Mouse (Mus musculus): ENCODE measurements around the gene Palm2.
A peak's percentile ranks its signal among the peaks of the same experiment; 100 is the strongest.
"Not testable (repeated sequence)": the region's sequence is repeated elsewhere in the genome, so short reads cannot be mapped to it uniquely, and the experiment has no call there.

Gene Palm2

DNA sequence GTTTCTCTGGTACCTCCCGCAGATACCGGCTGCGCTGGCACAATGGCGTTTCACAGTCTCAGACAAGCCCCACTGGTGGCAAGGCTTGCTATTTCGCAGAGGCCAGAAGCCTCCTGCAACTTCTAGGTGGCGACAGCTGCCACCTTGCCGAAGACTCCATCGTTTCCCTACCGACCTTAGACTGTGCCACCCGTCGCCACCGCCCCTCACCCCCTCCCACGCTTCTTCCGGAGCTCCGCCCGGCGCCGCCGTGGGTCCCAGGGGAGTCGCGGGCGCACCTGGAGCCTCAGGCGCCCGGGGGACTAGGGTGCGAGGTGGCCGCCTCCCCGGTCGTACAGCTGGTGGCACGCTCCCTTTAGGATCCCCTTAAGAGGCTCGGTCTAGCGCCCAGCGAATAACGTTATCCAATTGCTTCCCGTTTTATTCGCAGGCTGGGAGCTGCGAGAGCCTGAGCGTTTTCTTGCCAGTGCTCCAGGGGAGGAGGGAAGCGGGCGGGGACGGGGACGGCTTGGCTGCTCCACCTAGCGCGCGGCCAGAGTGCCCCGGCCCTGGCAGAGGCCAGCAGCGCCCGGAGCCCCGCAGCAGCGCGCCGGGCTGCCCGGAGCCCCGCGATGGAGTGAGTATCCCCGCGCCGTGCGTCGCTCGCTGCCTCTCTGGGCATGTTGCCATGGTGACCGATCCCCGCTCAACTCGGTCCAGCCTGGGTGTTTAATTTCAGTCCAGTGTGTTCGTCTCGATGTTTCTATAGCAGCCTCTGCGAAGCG is at the start of gene Palm2:
Gene Palm2 (plus strand): TSS at position 307 of the 764 bp plus-strand sequence.
- DNase-seq (ENCODE audit: low spot score) = peak; percentile 73

DNA sequence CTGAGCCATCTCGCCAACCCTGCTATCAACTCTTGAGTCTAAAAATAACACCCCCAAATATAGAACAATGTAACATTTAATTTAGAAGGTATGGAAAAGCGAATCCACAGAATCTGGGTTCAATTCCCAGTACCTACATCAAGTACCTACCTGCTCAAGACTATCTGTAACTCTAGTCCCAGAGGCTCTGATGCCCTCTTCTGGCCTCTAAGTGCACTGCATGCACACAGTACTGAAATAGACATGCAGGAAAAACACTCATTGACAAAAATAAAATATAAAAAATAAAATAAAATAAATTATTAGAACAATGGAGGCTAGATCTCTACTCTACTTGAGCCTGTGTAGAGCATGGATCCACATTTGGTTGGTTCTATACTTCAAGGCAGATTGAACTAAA is 49.7 kb upstream of the Palm2 start:
- no peak for DNase-seq (ENCODE audit: low spot score)

DNA sequence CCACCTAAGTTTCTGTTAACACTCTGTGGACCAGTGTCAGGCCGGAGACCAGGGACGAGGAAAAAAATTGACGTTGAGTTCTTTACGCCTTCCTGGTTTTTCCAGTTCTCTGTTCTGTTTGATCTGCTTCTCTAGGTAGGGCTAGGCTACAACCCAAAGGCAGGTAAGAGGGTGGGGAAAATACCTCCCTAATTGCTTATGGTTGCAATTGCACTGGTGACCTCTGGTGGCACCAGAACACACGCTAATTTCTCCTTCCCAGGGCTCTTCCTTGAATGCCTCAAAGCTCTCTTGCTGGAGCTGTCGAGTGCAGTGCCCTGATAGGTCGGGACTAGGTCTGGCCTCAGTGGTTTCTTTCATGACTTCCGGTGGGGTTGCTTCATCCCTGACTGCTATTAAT is 42.9 kb upstream of the Palm2 start:
- DNase-seq (ENCODE audit: low spot score) = no peak

DNA sequence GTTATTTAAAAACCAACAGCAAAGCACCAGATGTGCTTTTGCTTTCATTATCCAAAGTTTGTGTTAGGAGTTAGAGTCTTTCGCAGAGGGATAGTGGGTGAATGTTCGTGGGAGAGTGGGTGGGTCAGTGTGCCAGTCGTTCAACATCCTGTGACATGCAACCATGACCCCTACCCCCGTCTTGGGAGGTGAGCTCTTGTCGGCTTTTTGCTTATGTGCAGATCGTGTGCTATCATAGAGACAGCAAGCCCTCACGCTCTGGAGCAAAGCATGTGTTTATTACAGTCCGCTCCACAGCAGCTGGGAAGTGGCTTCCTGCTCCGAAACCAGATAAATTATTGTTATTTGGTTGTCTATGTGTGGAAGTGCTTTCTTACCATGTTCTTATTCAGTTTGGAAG is 37.6 kb upstream of the Palm2 start:
- DNase-seq (ENCODE audit: low spot score) = no peak

DNA sequence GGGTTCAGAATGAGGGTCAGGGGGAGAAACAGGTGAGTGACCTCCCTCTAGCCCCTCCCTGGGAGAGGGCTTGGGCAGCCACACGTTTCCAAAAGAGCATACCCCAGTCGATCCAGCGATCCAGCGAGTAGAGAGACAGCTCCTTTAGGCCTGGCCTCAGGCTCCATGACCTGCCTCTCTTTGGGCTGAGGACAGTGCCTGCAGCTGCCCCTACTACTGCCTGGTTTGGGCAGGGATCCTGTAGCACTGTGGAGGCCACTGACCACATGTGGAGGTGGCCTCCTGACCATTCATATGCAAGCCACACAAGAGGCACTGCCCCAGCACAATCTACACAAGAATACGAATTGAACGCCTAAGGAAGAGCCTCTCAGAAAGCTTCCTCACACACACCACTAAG is 21.7 kb upstream of the Palm2 start:
- not testable (repeated sequence) for DNase-seq (ENCODE audit: low spot score)

DNA sequence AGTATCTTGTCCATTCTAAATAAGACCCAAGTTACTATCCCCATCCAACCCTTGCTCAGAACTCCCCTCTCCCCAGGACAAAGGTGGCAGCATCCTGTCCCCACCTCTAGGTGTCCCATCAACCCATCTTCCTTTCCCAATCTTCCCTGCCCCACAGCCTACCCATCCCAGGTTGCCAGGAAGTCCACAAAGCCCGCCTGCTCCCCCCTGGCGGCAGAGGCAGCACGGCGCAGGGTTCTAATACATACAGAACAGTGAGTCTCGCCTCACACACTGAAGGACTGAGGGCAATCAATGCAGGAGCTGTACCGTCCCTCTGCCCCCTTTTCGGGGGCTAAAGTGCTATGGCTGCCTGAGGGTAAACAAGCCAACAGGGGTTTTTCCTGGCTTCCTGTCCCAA is 21.0 kb upstream of the Palm2 start:
- DNase-seq (ENCODE audit: low spot score) = no peak

DNA sequence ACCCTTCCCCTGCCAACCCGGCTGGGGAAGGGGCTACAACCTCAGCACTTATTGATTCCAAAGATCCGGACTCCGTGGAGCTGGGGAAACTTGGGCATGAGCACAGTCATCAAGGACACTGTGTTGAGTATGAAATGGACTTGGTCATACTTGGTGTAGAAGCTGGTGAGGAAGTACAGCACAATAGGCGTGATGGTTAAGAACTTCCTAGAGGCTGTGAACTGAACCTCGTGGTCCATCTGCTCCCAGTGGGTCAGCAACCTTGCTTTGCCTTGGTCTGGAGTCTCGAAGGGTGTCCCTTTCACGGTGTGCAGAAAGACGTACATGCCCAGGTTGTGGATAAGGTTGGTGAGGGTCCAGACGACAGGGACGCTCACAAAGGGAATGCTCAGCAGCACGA is 20.4 kb upstream of the Palm2 start:
- DNase-seq (ENCODE audit: low spot score) = not testable (repeated sequence)

DNA sequence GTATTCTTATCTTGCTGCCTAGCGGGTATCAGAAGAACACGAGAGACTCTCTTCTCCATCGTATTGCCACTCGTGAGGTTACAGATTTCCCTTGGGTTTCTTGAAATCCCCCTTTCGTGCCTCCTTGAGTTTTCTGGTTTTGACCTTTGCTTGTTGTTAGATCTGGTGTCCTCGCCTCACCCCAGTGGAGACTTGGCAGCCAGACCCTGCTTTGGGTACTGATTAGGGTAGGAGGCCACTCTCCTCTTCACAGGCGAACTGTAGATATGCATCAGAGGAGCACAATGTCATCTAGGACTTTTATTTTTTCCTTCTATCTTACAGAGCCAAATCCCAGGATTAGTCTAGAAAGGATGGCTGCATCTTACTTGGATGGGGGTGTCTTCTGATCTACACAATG is 10.0 kb upstream of the Palm2 start:
- DNase-seq (ENCODE audit: low spot score) = peak; percentile 48

DNA sequence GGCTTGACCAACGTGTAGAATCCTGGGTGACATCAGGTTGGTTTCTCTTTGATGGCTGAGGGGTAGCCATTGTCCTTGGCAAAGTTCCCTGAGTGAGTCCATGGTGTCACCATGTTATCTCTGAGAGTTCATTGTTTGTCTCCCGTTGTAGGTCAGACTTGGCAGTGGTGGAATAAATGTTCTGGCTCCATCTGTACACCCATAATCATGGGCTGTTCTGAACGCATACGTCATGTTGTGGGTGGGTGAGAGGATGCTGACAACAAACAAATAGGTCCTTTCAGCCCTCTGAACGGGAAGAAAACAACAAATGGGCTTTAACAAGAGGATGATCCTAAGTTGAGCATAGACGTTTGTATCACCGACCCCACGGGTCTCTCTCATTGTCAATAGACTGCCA is 5.7 kb upstream of the Palm2 start:
- no peak for DNase-seq (ENCODE audit: low spot score)

DNA sequence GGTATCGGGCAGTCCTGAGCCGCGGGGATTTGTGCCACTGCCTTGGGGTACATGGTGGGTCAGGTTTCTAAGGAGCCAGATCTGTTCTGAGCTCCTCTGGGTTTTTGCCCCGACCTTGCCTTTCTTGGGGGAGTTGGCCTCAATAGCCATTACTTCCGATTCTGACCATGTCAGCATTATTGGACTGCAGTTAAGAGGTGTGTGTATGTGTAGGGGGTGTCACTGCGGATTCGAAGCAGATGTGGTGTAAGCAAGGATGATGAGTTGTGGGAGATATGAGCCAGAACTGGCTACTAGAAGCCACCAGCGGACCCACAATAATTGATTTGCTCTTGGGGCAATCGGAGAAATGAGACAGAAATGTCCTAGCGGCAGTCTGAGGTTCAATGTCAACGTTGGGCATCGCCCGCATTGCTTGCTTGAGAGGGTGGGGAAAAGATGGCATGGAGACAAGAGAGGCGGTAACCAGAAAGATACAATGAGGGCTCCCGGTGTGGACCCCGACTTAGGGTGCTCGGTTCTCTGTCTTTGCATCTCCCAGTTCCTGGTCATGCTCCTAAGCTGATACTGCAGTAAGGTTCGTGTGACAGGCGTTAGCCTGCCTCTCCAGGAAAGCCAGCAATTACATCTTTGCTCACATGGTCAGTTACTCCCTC is 786 bp downstream of the Palm2 start:
- DNase-seq (ENCODE audit: low spot score) = no peak

DNA sequence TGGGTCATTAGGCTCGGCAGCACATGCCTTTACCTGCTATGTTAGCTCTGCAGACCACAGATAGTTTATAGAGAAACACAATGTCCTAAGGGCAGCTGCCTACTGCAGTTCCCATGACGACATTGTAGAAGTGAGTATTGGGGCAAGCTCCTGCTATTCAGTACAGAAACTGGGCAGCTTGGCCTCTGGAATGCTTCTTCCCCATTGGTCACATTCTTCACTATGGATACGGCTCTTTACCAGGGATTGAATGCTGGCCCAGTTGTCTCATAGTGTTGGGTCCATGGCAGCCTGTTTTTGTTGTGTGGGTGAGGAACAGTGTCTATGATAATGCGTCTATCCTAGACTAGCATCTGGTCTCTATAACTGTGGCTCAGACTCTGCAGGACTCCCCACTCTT is 2.2 kb downstream of the Palm2 start:
- DNase-seq (ENCODE audit: low spot score) = no peak

DNA sequence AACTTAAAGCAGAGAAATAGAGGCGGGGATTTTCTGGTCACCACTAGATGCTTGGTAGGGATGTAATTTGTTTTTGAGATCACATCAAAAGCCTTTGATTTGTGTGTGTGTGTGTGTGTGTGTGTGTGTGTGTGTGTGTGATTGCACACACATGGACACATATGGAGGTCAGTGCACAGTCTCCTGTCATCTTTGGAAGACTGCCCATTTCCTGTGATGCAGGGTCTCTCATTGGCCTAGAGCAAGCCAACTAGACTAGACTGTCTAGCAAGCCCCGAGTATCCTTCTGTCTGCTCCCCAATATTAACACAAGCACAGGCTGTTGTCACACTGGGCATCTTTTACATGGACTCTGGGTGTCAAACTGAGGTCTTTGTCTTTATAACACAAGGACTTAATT is 12.0 kb downstream of the Palm2 start:
- no peak for DNase-seq (ENCODE audit: low spot score)

DNA sequence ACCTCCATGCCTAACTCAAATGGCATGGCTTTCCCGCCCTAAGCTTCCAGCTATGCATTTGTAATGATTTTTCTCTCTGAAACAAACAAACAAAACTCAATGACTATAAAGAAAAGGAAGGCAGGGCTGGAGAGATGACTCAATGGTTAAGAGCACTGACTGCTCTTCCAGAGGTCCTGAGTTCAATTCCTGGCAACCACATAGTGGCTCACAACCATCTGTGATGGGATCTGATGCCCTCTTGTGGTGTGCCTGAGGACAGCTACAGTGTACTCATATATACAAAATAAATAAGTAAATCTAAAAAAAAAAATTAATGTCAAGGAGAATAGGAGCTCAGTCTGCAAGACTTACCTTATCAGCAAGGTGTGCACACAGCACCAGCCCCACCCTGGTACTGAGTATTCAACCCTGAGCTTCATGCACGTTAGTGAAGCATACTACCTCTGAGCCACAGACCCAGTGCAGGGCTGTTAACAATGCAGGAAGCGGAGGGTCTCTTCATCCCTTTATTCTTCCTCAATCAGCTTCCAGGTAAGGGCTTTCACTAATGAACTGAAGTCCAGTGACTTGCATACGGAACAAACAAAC is 12.9 kb downstream of the Palm2 start:
- no peak for DNase-seq (ENCODE audit: low spot score)

DNA sequence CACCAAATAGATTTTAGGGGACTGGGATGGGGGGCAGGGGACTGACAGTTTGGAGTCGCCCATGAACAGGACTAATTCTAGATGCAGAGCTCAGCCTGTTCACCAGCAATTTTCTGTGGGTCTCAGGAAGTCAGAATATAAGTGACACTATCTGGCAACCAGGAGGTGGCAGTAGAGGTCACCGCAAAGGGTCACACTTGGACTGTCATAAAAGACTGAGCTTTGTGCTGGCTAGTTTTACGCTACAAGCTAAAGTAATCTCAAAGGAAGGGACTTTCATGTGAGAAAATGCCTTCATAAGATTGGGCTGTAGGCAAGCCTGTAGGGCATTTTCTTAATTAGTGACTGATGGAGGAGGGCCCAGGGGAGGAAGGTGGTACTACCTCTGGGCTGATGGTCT is 17.8 kb downstream of the Palm2 start:
- DNase-seq (ENCODE audit: low spot score) = peak; percentile 76

DNA sequence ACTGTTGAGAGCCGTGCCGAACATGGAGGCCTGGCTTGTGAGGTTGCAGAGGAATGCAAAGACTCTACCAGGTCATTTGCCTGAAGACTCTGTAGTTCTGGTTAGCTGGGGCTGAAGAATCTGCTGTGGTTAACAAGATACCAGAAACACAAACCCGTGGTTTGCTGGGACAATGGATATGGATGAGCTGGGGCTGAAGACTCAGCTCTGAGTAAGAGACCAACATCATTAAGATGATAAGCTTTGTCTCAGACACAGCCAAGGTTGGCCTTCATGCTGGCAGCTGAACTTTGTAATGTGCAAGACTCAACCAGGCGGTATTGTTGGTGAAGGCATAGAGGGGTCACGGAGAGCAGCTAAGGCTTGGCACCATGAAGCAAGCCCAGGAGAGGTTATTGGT is 18.6 kb downstream of the Palm2 start:
- no peak for DNase-seq (ENCODE audit: low spot score)

DNA sequence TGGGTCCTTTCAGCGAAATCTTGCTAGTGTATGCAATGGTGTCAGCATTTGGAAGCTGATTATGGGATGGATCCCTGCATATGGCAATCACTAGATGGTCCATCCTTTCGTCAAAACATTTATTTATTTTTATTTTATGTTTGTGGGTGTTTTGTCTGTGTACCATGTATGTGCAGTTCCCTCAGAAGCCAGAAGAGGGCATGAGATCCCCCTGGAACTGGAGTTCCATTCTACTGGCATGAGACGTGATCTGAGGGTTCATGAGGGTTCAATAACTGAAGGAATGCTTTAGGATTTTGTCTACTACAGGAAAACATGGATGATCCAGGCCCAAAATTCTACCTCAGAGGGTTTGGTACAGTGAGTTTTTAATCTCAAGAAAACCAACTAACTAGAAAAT is 28.3 kb downstream of the Palm2 start:
- DNase-seq (ENCODE audit: low spot score) = peak; percentile 69

DNA sequence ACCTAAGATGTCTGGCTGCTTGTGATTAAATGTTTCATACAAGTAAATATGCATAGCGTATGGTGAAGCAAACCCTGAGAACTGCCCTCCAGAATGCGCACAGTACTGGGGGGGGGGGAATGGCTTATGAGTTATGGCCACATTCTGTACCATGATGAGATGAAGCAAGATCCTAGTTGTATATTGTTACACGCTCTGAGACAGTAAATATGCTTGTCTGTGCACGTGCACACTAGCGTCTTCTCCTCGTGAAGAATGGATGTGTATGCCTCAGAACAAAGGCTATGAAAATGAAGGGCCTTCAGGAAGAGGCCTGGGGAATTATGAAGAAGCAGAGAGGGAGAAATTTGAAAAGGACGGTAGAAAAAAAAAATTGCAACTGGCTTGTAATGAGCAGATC is 48.4 kb downstream of the Palm2 start:
- no peak for DNase-seq (ENCODE audit: low spot score)

DNA sequence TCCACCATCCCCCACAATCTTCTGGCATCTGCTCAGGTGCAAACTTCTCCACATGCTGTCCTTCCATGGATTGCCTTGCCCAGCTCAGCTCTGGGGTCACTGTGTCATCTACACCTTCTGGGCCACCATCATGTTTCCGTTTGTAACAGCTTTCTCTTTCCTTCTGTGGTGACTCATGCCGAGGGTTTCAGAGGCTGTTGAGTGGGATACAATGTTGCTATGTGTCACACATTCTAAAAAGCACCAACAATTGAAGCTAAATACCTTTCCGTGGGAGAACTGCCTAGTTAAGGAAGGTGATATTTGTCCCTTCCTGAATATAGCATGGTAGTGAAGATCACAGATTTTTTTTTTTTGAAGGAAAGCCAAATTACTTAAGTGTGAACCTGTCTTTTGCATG is 52.3 kb downstream of the Palm2 start:
- no peak for DNase-seq (ENCODE audit: low spot score)

DNA sequence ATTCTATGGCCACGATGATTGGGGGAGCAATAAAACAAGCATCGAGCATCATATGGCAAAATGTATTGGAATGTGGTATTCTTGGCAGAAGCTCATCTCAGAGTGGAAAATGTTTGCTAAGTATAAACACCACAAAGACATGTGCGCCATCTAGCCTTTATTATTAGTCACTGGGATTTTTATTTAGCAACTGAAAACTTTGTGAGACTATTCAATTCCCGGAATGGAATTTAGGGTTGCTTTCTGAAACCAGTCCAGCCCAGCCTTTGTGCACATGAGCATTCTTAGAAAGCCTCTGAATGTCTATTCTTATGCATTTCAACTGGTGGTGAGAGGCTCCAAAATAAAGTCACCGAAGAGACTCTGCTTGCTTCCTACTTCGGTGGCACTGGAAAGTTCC is 55.8 kb downstream of the Palm2 start:
- no peak for DNase-seq (ENCODE audit: low spot score)

DNA sequence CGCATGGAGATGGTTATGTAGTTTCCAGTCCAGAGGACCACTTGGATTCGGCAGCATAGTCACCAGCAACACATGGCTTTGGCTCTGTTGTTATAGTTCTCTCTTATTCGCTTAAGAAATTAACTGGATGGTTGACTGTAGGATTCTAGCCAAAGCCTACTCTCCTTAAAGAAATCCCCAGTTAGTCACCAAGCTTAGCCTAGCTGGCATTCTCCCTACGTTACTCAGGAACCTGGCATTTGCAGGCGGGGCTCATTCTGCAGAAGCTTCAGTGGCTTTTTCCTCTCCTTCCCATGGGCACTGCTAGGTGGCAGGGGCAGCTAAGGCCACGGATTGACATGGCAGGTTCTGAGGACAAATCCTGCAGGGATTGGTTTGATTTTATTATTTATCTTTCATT is 70.7 kb downstream of the Palm2 start:
- DNase-seq (ENCODE audit: low spot score) = no peak

DNA sequence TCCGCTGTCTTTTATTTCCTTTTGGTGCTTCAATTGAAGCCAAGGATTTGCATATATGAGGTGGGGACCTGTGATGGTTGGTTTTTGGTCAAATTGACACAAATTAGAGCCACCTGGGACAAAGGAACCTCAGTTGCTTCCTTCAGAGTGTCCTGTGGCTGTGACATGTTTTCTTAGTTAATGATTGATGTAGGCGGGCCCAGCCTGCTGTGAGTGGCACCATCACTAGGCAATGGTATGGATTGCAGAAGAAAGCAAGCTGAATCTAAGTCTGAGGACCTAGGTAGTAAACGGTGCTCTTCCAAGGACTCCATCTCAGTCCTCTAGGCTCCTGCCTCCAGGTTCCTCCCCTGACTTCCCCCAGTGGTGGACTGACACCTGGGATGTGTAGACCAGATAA is 76.5 kb downstream of the Palm2 start:
- DNase-seq (ENCODE audit: low spot score) = no peak

DNA sequence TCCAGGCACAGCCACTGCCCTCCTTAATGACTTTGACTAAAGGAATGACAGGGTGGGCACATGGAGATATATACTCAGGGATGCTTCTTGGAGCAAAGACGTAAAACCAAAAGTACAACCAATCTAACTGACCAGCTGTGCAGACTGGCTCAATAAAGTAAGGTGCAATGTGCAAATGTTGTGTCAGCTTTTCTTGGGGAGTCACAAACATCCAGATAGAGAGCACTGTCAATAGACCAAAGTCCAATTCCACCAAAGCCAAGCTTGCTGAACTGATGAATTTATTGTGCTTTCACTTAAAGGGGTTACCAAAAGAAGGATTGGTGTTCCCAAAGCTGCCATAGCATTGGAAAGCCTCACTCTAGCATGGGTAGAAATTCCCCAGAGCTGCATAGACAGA is 77.7 kb downstream of the Palm2 start:
- no peak for DNase-seq (ENCODE audit: low spot score)

DNA sequence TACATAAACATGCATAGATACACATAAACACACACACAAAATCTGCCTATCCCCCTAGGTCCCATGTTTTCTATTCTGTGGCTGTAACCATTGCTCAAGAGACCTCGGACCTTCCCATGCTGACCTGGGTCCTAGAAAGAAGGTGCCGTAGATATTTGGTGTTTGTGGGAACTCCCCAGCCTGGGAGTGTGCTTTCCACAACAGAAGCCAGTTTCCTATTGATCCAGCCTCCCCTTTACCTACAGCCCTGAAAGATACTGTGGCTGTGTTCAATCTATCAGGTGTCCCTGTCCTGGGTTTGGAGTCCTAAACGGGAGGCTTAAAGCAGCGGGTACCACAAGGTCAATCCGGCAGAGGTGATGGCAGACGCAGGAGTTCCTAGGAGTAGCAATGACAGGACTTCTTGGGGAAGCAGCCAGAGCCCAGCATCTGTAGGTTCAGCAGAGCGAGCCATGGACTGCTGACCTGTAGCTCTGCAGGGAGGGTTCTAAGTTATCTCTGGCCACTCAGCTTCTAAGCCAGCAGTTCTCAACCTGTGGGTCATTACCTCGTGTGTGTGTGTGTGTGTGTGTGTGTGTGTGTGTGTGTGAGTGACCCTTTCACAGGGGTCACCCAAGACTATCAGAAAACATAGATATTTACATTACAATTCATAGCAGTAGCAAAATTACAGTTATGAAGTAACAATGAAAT is 79.3 kb downstream of the Palm2 start:
- no peak for DNase-seq (ENCODE audit: low spot score)

Measured in testis, postnatal 10 days (tissue).